Mouse (Mus musculus) ES-Bruce4 (cell line): ENCODE measurements around the gene Abcb9.

ENCODE experiments used
- CTCF ChIP-seq: IDR thresholded peaks from one replicate; pipeline ENCODE4 v1.8.1; 2011; ENCODE audit warnings: low read depth, low read length
- EP300 ChIP-seq: IDR thresholded peaks from 2 replicates; pipeline ENCODE4 v1.6.1; 2011; ENCODE audit warnings: low read depth, low read length; ENCODE audit not compliant: insufficient read depth
- POLR2A ChIP-seq: IDR thresholded peaks from one replicate; pipeline ENCODE4 v1.8.1; 2011; ENCODE audit warnings: low read length; ENCODE audit not compliant: insufficient read depth

GRCm38 (mm10) chr5:124098923-124099322, 3.3 kb upstream of the Abcb9 start:
- TF ChIP-seq EP300, result no peak
- TF ChIP-seq POLR2A, result no peak
- TF ChIP-seq CTCF, result no peak
